Mouse (Mus musculus) ES-E14 (cell line): ENCODE measurements around the gene Agap3.

Experiments
- CHD2 ChIP-seq: IDR thresholded peaks from 2 replicates; pipeline ENCODE4 v1.6.1; 2014; ENCODE audit warnings: mild to moderate bottlenecking, low read depth, low read length, inconsistent platforms
- HCFC1 ChIP-seq: IDR thresholded peaks from 2 replicates; pipeline ENCODE4 v1.6.1; 2012; ENCODE audit warnings: low read length, inconsistent platforms, borderline replicate concordance; ENCODE audit not compliant: insufficient read depth
- ZC3H11A ChIP-seq: IDR thresholded peaks from 2 replicates; pipeline ENCODE4 v1.6.1; 2012; ENCODE audit warnings: low read depth, mild to moderate bottlenecking, inconsistent platforms, low read length, borderline replicate concordance

DNA sequence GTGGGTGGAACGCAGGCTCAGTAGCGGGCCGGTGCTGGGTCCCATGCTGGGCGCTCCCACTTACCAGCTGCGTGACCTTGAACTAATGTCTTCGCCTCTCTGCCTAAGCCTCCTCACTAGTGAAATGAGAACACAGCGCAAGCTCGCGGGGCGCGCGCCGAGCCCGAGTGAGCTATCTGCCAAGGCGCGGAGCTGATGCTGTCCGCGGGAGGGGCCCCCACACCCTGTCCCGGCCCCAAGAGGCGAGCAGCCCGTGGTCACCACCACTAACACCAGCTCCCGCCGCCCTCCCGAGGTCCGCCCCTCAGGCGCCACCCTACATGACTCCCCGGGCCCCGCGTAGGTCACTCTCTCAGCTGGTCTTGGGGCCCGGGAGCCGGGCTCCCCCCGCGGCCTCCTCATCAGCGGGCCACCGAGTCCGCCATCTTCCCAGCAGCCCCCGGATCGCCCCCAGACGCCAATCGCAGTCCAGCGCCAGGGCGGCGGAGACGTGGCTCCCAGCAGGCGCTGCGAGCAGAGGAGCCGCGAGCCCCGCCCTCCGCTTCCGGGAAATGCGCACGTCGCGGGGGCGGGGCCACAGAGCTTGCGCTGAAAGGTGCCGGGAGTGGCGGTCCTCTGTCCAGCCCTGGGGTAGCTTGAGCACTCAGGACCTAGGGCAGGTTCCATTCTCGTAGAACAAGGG is 7.1 kb upstream of the Agap3 start, which contains the start of gene Fastk:
- no peak for TF ChIP-seq CHD2
- peak; percentile 51; the same call in 1 of the 2 replicates for TF ChIP-seq HCFC1
- no peak for TF ChIP-seq ZC3H11A
